Mouse (Mus musculus): ENCODE measurements around the gene Hist1h2bl.

Hist1h2bl gene

GRCm38 (mm10) chr13:21715864-21716539, at the start of gene Hist1h2bl, which contains the start of gene Hist1h2ai:
Gene Hist1h2bl (minus strand): TSS chr13:21716143.
Gene Hist1h2ai (plus strand): TSS chr13:21716422.
- DNase-seq, result peak; percentile 60 to 87

DNA sequence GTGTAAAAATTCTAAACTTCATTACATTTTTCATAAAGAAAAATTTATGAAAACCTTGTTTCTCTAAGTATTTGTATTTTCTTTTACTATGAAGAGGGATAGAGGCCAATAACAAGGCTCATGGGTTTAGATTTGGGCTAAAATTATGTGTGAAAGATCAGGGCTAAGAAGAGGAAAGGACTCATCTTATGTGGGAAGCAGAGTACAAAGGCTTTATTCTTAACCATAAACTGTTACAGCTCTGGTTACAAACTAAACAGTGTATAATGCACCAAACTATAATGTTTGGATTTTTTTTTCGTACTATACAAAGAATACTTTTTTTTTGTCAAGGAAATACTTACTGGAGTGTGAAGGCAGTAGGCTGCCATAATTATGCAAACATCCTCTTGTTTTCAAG, 39.8 kb upstream of the Hist1h2bl start:
- DNase-seq, result no peak

DNA sequence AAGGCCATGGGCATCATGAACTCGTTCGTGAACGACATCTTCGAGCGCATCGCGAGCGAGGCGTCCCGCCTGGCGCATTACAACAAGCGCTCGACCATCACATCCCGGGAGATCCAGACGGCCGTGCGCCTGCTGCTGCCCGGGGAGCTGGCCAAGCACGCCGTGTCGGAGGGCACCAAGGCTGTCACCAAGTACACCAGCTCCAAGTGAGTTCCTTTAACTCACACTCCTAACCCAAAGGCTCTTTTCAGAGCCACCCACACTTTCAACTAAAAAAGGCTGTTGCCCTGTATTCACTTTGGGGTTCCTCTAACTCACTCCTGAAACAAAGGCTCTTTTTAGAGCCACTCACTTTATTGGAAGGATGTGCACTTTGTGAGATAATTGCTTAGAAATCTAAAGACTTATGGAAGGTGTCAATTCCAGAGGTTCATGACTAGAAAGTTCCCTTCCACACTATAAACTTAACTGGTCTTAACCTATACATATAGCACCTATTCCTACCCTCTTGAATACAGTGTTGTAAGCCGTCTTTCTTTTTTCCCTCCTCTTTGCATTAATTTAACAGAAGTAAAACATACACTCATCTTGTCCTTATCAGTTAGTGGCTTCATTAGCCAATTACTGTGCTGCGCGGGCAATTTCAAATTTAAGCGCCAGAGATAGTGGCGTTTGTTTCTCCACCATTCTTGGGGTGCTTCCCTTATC, 38.5 kb upstream of the Hist1h2bl start:
- peak in 1 of 2 experiments; percentile 48 for DNase-seq

- peak; percentile 47 to 83 for DNase-seq
Observed at GRCm38 (mm10) chr13:21753524-21754285, 37.8 kb upstream of the Hist1h2bl start, which contains the start of the genes Hist1h2ak and Hist1h2bn. Gene Hist1h2ak (minus strand): TSS chr13:21753827. Gene Hist1h2bn (plus strand): TSS chr13:21754123.

GRCm38 (mm10) chr13:21753051-21753523, 37.1 kb upstream of the Hist1h2bl start:
- DNase-seq, result no peak

GRCm38 (mm10) chr13:21752356-21752755, 36.4 kb upstream of the Hist1h2bl start:
- DNase-seq, result no peak

DNA sequence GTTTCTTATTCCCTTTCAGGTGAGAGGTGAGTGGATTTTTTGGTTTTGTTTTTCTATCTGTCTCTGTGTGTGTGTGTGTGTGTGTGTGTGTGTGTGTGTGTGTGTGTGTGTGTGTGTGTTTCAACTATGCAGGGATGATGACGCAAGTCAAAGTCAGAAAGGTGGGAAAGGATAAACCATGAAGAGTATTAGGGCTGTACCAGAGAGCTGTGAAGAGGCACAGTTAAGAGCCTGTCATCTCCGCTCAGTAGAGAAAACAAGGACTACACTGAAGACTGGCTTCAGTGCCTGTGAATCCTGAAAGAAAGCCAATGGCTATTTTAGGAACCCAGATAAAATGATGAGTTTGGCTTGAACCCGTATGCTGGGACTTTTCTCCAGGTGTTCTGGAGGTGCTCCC, 35.9 kb upstream of the Hist1h2bl start:
- DNase-seq, result no peak

GRCm38 (mm10) chr13:21751417-21751816, 35.5 kb upstream of the Hist1h2bl start:
- no peak for DNase-seq

GRCm38 (mm10) chr13:21750159-21751017, 34.4 kb upstream of the Hist1h2bl start, which contains the start of gene Hist1h4k:
Gene Hist1h4k (minus strand): TSS chr13:21750505.
- DNase-seq, result peak; percentile 84 to 90

- no peak for DNase-seq
Observed at GRCm38 (mm10) chr13:21749387-21750158, 33.6 kb upstream of the Hist1h2bl start.

DNA sequence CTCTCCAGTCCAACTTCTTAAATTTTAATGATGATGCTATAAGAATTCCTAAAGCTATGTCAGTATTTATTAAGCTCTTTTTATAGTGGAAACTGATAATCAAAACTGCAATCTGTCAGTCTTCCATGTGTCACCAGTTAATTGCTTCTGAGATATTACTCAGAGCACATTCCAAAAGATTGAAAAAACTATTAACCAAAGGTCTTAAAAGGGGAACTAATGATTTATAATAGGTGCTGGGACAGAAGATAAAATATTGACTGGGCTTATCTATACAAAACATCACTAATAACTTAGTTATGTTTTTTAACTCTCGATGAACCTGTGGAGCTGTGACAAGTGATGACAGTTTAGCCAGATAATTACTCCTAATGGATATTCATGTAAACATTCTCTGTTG, 29.1 kb upstream of the Hist1h2bl start:
- no peak for DNase-seq

DNA sequence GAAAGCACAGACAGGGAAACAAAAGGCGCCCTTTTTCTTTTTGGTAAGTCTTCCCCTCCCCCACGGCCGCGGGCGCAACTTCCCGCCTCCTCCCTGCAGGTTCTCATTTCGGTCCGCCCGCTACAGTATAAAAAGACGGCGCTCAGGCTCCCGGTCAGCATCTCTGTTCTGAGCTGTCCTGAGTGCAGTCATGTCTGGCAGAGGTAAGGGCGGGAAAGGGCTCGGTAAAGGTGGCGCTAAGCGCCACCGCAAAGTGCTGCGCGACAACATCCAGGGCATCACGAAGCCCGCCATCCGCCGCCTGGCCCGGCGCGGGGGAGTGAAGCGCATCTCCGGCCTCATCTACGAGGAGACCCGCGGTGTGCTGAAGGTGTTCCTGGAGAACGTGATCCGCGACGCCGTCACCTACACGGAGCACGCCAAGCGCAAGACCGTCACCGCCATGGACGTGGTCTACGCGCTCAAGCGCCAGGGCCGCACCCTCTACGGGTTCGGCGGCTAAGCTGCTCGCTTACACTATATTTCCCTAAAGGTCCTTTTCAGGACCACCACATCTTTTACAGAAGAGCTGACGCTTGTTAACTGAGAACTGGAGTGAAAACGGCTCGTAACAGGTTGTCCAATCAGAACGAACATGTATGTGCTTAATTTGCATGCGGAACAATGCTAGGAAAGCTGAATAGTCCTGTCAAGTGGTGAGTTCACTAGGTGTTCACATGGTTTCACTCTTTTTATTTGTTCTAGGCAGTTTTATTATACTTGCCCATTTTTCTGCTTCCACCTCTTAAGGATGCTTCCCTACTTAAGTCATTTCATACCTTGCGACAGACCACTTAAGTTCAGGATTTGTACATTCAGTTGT, 19.2 kb upstream of the Hist1h2bl start, which contains the start of gene Hist1h4j:
Gene Hist1h4j (plus strand): TSS at position 159 of the 862 bp plus-strand sequence.
- DNase-seq, result peak; percentile 50 to 75

DNA sequence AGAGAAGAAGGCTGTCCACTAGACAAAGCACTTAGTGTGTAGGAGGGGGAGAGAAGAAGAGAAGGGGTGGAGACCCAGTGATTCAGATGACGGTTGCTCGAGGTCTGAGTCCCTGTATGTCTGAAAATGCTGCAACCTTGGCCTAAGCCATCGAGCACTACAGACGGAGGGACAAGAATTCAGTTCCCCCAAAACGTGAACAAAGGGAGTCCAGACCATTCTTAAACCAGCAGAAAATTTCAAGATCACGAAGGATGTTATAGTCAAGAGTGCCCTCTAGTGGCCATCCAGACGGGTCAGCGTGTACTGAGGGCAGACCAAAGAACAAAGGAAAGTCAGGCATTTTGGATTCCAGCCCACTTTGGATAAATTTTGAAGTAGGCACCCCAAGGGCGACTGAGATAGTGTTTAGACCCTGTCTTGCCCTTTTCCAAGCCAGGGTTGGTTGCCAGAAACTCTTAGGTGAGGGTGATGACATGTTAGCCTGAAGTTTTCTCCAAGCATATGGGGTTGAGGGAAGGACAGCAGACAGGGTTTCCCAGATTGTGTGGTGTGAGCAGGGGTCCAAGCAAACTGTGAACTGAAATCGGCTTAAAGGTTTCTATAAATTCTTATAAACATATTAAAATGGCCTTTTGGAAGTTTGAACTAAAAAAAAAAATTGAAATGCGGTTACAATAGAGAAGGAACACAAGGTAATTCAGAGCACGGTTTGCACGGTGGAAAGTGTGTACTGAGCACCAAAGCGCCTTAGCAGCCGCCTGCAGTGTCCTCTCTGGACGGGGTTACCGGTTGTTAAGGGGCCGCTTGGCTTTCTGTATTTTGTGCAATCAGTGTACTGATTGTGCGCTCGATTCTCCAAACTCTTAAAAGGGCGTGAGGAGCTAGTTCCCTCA, 18.3 kb upstream of the Hist1h2bl start:
- DNase-seq, result peak; percentile 79 to 82

- DNase-seq, result no peak
Observed at GRCm38 (mm10) chr13:21733466-21733865, 17.5 kb upstream of the Hist1h2bl start.

DNA sequence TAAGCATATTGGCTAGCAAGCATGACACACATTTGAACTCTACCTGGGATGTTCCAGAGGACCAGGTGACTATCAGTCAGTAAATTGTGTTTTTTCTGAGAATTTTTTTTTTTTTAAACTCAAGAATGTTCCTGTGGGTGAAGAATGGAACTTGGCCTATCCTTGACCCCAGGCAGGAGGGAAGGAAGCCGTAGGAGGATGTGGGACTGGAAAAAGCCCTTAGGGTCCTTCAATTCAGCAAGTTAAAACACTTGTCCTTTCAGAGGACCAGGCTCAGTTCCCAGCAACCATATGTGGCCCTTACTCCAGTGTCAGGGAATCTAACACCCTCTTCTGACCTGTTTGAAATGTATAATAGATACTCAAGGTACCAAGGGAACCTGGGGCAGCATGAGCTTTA, 13.6 kb upstream of the Hist1h2bl start:
- DNase-seq, result no peak

GRCm38 (mm10) chr13:21727948-21728572, 12.1 kb upstream of the Hist1h2bl start:
- no peak for DNase-seq

GRCm38 (mm10) chr13:21722993-21723836, 7.3 kb upstream of the Hist1h2bl start:
- DNase-seq, result no peak

Measured in kidney, postnatal 36 days (tissue).